In genomic region chr4:59783685-59784279, GRCm38 (mm10) we compare ENCODE assay signal across 7 mouse cellular contexts. TPM values are rescaled to one million over a fixed set of nuclear protein-coding genes. Genes with fewer than 3 reads are reported as not detected.
A peak's percentile ranks its signal among the peaks of the same experiment; 100 is the strongest.
DNase-seq lines count a peak whose midpoint lies in the region; ATAC-seq lines count a peak whose summit lies in the region.

No protein-coding gene starts in this region.

- no peaks in the 10 kb centered on the region for H3K27me3 ChIP-seq in intestine, embryonic 15.5 days (replicated peaks)
- H3K27me3 ChIP-seq in midbrain, embryonic 10.5 days (ENCODE audit: low read depth, poor library complexity, severe bottlenecking), result no peaks in the 10 kb centered on the region

- intact Hi-C loops in left cerebral cortex, postnatal 25 days (cut with DNase I), result loop anchor here (5.0 kb wide), 3 partner anchors 156 to 421 kb away; partner anchors contain the start of gene E130308A19Rik

- H3K27ac ChIP-seq in intestine, embryonic 15.5 days, result peak overlapping the region; percentile 60; the same call in 1 of the 2 replicates
- peak overlapping the region; percentile 93 for H3K27ac ChIP-seq in midbrain, embryonic 10.5 days (replicated peaks)

- peak overlapping the region; percentile 85 for H3K9ac ChIP-seq in intestine, embryonic 15.5 days

- DNase-seq in adrenal gland, adult 18-20 months (ENCODE audit: low spot score in 2 of 2), result peak; percentile 88 to 91
- peak; percentile 99 for DNase-seq in embryo, embryonic 11 days
- peak; percentile 94 for DNase-seq in gastrocnemius, postnatal 25 days
- peak; percentile 92 to 98 for DNase-seq in left cerebral cortex, postnatal 25 days (ENCODE audit: low spot score in 2 of 2)
- DNase-seq in midbrain, embryonic 10.5 days (ENCODE audit: low spot score), result peak; percentile 96
- DNase-seq in right cerebral cortex, postnatal 4 days, result peak; percentile 87

- no peaks in the 10 kb centered on the region for H3K9me3 ChIP-seq in intestine, embryonic 15.5 days
- no peaks in the 10 kb centered on the region for H3K9me3 ChIP-seq in midbrain, embryonic 10.5 days (replicated peaks)

- under 1% methylated on average over 36 of the region's 36 CpGs for WGBS in intestine, embryonic 15.5 days
- WGBS in midbrain, embryonic 10.5 days, result 1% methylated on average over 36 of the region's 36 CpGs

- H3K4me3 ChIP-seq in intestine, embryonic 15.5 days (replicated peaks), result peak overlapping the region; percentile 97
- H3K4me3 ChIP-seq in midbrain, embryonic 10.5 days, result peak overlapping the region; percentile 91

- peak; percentile 98 for ATAC-seq in intestine, embryonic 15.5 days

- H3K4me2 ChIP-seq in intestine, embryonic 15.5 days (replicated peaks), result peak overlapping the region; percentile 86

- H3K36me3 ChIP-seq in intestine, embryonic 15.5 days, result no peaks in the 10 kb centered on the region
- H3K36me3 ChIP-seq in midbrain, embryonic 10.5 days, result peaks cover 21% of the 10 kb centered on the region

- H3K4me1 ChIP-seq in intestine, embryonic 15.5 days (replicated peaks), result no peaks in the 10 kb centered on the region
- peaks cover 15% of the 10 kb centered on the region for H3K4me1 ChIP-seq in midbrain, embryonic 10.5 days

RNA-seq across cellular contexts. Expression of gene Inip, which starts 17.6 kb away (rescaled TPM):
- 10 to 100 TPM; 17.5 to 17.6 TPM for total RNA-seq in adrenal gland, adult 18-20 months (2021)
- 1 to 10 TPM; 2.7 to 4.2 TPM for total RNA-seq in gastrocnemius, postnatal 25 days (2021)
- polyA plus RNA-seq in intestine, embryonic 15.5 days (2015; fragmentation: Nextera tagmentation; extraction: Ambion mirVana), result 40.4 and 40.5 TPM in 2 replicates
- 10 to 100 TPM; 23.1 to 25.4 TPM for total RNA-seq in left cerebral cortex, postnatal 25 days (2021)
- polyA plus RNA-seq in midbrain, embryonic 10.5 days (2016; fragmentation: Nextera tagmentation; extraction: Ambion mirVana), result 107 and 110 TPM in 2 replicates

RNA-seq across cellular contexts. Expression of gene Snx30, which starts 21.9 kb away (rescaled TPM):
- 1 to 10 TPM; 4.1 to 5.1 TPM for total RNA-seq in adrenal gland, adult 18-20 months (2021)
- 1 to 10 TPM; 2.7 to 4.4 TPM for total RNA-seq in gastrocnemius, postnatal 25 days (2021)
- polyA plus RNA-seq in intestine, embryonic 15.5 days (2015; fragmentation: Nextera tagmentation; extraction: Ambion mirVana), result 4.9 and 6.6 TPM in 2 replicates
- 10 to 100 TPM; 35.8 to 37.8 TPM for total RNA-seq in left cerebral cortex, postnatal 25 days (2021)
- 8.8 and 9.5 TPM in 2 replicates for polyA plus RNA-seq in midbrain, embryonic 10.5 days (2016; fragmentation: Nextera tagmentation; extraction: Ambion mirVana)

Comparison
In these comparisons a context has a peak if more than half of its experiments do, and no peak if none do; other contexts are left out.
1. Peak in every context shown above with its lines: DNase-seq, ATAC-seq, H3K4me3 ChIP-seq and H3K27ac ChIP-seq.
2. RNA of gene Snx30, which starts 21.9 kb away (total RNA-seq): 35.8 to 37.8 TPM in left cerebral cortex, postnatal 25 days; 4.1 to 5.1 TPM in adrenal gland, adult 18-20 months and 2.7 to 4.4 TPM in gastrocnemius, postnatal 25 days; every median in the first group is over 4 times any median in the second.